Mouse (Mus musculus): ENCODE measurements at regions not wholly inside any gene's neighbourhood (a gene's known extent, or its start where the extent isn't known, plus 50 kb on each side); places are given as distances from the start of the nearest gene placed in this dataset.
A peak's percentile ranks its signal among the peaks of the same experiment; 100 is the strongest.

DNA sequence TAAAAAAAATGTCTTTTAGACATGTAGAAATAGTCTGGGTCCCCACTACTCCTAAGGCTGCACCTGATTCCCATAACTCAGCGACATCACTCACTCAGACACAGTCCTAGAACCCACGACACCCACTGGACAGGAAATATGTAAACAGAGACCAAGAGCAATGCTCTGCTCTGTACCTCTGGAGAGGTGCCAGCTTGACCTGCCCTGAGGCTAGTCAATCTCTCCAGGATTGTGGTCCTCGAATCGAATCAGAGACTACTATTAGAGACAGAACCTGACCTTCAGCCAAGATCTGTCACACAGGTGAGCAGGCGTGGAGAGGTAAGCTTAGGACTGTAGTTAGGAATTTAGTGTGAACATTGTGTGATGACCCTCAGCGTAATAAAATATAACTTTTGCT, 152.7 kb downstream of the Mycn start:
- no peak for TF ChIP-seq EP300 (IDR thresholded peaks at IDR 0.05; ENCODE audit: low read depth)
- no peak for TF ChIP-seq CTCF (IDR thresholded peaks at IDR 0.05; ENCODE audit: low read depth)
- Histone ChIP-seq H3K4me2 (ENCODE audit: low read depth, low read length) (no peak overlapping the region), H3K9me3 (ENCODE audit: low read length) (no peaks in the 10 kb centered on the region), H3K9ac (replicated peaks) (no peak overlapping the region), H3K36me3 (replicated peaks; ENCODE audit: insufficient read depth, low read length) (no peaks in the 10 kb centered on the region), H3K27me3 (ENCODE audit: insufficient read depth, low read length) (no peaks in the 10 kb centered on the region), H3K4me3 (ENCODE audit: low read depth, low read length) (no peak overlapping the region), H3K27ac (ENCODE audit: low read depth) (no peak overlapping the region), H3K4me1 (ENCODE audit: insufficient read depth) (peaks cover 6% of the 10 kb centered on the region; the same call in 1 of the 2 replicates)
- WGBS (ENCODE audit: insufficient replicate concordance) = 66% methylated on average over 6 of the region's 6 CpGs
- ATAC-seq (no peak), DNase-seq (no peak)

GRCm38 (mm10) chr12:12788263-12788852, 153.4 kb downstream of the Mycn start:
- H3K9ac ChIP-seq (replicated peaks) = no peak overlapping the region; the same call in 1 of the 2 replicates
- 49% methylated on average over 13 of the region's 13 CpGs for WGBS (ENCODE audit: insufficient replicate concordance)
- no peaks in the 10 kb centered on the region for H3K36me3 ChIP-seq (replicated peaks; ENCODE audit: insufficient read depth, low read length)
- no peaks in the 10 kb centered on the region for H3K27me3 ChIP-seq (ENCODE audit: insufficient read depth, low read length)
- H3K27ac ChIP-seq (ENCODE audit: low read depth) = no peak overlapping the region
- TF ChIP-seq EP300 (IDR thresholded peaks at IDR 0.05; ENCODE audit: low read depth) (no peak), CTCF (IDR thresholded peaks at IDR 0.05; ENCODE audit: low read depth) (no peak)
- peak overlapping the region; percentile 66 for H3K4me2 ChIP-seq (ENCODE audit: low read depth, low read length)
- H3K4me1 ChIP-seq (ENCODE audit: insufficient read depth) = peaks cover 6% of the 10 kb centered on the region; the same call in 1 of the 2 replicates
- 0 out of 2 replicates have a peak overlapping the region, but pooled peaks have one; percentile 34 for H3K4me3 ChIP-seq (ENCODE audit: low read depth, low read length)
- DNase-seq (no peak), ATAC-seq (no peak)
- no peaks in the 10 kb centered on the region for H3K9me3 ChIP-seq (ENCODE audit: low read length)

GRCm38 (mm10) chr12:12787608-12788262, 154.0 kb downstream of the Mycn start:
- ATAC-seq (no peak), DNase-seq (no peak)
- Histone ChIP-seq H3K4me1 (ENCODE audit: insufficient read depth) (peaks cover 6% of the 10 kb centered on the region; the same call in 1 of the 2 replicates), H3K4me2 (ENCODE audit: low read depth, low read length) (peak overlapping the region; percentile 66), H3K27ac (ENCODE audit: low read depth) (0 out of 2 replicates have a peak overlapping the region, but pooled peaks have one; percentile 29), H3K4me3 (ENCODE audit: low read depth, low read length) (peak overlapping the region; percentile 34), H3K27me3 (ENCODE audit: insufficient read depth, low read length) (no peaks in the 10 kb centered on the region), H3K9ac (replicated peaks) (no peak overlapping the region; the same call in 1 of the 2 replicates), H3K36me3 (replicated peaks; ENCODE audit: insufficient read depth, low read length) (no peaks in the 10 kb centered on the region), H3K9me3 (ENCODE audit: low read length) (no peaks in the 10 kb centered on the region)
- TF ChIP-seq EP300 (IDR thresholded peaks at IDR 0.05; ENCODE audit: low read depth) (no peak), CTCF (IDR thresholded peaks at IDR 0.05; ENCODE audit: low read depth) (no peak)
- 22% methylated on average over 19 of the region's 19 CpGs for WGBS (ENCODE audit: insufficient replicate concordance)

GRCm38 (mm10) chr12:12787161-12787560, 154.6 kb downstream of the Mycn start:
- TF ChIP-seq EP300 (IDR thresholded peaks at IDR 0.05; ENCODE audit: low read depth) (no peak), CTCF (IDR thresholded peaks at IDR 0.05; ENCODE audit: low read depth) (no peak)
- ATAC-seq = no peak

DNA sequence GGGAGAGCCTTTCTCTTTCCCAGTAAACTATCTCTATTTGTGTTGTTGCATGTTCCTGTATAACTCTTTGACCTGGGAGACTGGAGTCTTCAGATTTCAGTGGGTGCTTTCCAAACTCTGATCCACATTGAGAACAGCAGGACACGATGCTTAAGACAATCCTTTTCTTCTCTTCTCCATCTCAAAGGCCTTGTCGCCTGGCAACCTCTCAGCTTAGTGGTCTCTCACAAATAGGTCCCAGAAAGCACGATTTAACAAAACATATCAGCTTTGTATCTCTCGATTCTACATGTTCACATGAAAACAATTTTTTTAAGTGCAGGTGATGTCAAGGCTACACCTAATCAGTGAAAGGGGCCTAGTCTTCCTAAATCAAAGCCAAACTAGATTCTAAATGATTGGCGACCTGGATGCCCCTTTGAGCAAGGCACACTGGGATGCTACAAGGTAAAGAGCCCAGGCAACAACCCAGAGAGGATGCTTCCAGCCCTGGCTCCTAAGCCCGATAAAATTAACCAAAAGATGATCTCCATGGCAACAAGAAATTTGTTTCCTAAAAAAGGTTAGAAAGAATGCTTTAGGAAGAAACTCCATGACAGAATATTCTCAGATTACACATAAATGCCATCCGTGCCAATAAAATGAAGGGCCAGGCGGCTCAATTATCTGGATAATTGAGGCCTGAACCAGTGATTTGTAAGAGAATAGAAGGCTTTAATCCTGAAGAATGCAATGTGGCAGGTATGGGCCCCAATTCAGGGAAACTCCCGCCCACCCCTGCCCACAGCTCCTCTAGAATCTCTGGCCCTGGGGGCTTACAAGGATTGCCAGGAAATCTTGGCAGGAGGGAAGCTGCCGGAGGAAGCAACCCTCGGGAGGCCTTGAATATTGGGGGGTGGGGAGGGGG, 157.8 kb downstream of the Mycn start:
- H3K9me3 ChIP-seq (ENCODE audit: low read length) = no peaks in the 10 kb centered on the region; the same call in 1 of the 2 replicates
- no peaks in the 10 kb centered on the region for H3K36me3 ChIP-seq (replicated peaks; ENCODE audit: insufficient read depth, low read length)
- TF ChIP-seq EP300 (IDR thresholded peaks at IDR 0.05; ENCODE audit: low read depth) = no peak
- TF ChIP-seq CTCF (IDR thresholded peaks at IDR 0.05; ENCODE audit: low read depth) = no peak
- no peak overlapping the region for H3K4me2 ChIP-seq (ENCODE audit: low read depth, low read length)
- no peak overlapping the region for H3K27ac ChIP-seq (ENCODE audit: low read depth)
- H3K4me3 ChIP-seq (ENCODE audit: low read depth, low read length) = no peak overlapping the region
- H3K9ac ChIP-seq (replicated peaks) = no peak overlapping the region
- no peak for ATAC-seq
- no peaks in the 10 kb centered on the region for H3K27me3 ChIP-seq (ENCODE audit: insufficient read depth, low read length)
- peaks cover 6% of the 10 kb centered on the region; the same call in 1 of the 2 replicates for H3K4me1 ChIP-seq (ENCODE audit: insufficient read depth)
- 65% methylated on average over 11 of the region's 11 CpGs for WGBS (ENCODE audit: insufficient replicate concordance)
- no peak for DNase-seq

More at GRCm38 (mm10) chr12:12787161-12787560, 154.6 kb downstream of the Mycn start:
- no peak for DNase-seq
- H3K4me1 ChIP-seq (ENCODE audit: insufficient read depth) = peaks cover 6% of the 10 kb centered on the region; the same call in 1 of the 2 replicates
- H3K4me3 ChIP-seq (ENCODE audit: low read depth, low read length) = no peak overlapping the region
- no peaks in the 10 kb centered on the region for H3K9me3 ChIP-seq (ENCODE audit: low read length)
- no peaks in the 10 kb centered on the region for H3K27me3 ChIP-seq (ENCODE audit: insufficient read depth, low read length)
- H3K27ac ChIP-seq (ENCODE audit: low read depth) = no peak overlapping the region
- WGBS (ENCODE audit: insufficient replicate concordance) = 53% methylated on average over 4 of the region's 4 CpGs
- no peaks in the 10 kb centered on the region for H3K36me3 ChIP-seq (replicated peaks; ENCODE audit: insufficient read depth, low read length)
- no peak overlapping the region for H3K4me2 ChIP-seq (ENCODE audit: low read depth, low read length)
- H3K9ac ChIP-seq (replicated peaks) = no peak overlapping the region

DNA sequence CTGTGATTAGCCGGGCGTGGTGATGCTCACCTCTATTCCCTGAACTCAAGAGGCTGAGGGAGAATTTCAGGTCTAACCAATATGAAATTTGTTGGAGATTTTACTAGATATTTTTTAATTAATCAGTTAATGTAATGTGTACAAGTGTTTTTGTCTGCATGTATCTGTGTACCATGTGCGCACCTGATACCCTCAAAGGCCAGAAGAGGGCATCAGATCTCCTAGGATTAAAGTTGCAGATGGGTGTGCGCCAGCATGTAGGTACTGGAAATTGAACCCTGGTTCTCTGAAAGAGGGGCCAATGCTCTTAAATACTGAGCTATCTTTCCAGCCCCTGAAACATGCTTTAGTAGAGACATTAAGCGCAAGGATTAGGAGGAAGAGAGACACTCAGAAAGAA, 160.2 kb downstream of the Mycn start:
- H3K36me3 ChIP-seq (replicated peaks; ENCODE audit: insufficient read depth, low read length) = no peaks in the 10 kb centered on the region
- ATAC-seq = no peak
- no peaks in the 10 kb centered on the region for H3K4me1 ChIP-seq (ENCODE audit: insufficient read depth)
- no peaks in the 10 kb centered on the region for H3K27me3 ChIP-seq (ENCODE audit: insufficient read depth, low read length)
- TF ChIP-seq EP300 (IDR thresholded peaks at IDR 0.05; ENCODE audit: low read depth) = no peak
- TF ChIP-seq CTCF (IDR thresholded peaks at IDR 0.05; ENCODE audit: low read depth) = peak; percentile 43
- no peak overlapping the region for H3K4me3 ChIP-seq (ENCODE audit: low read depth, low read length)
- H3K9me3 ChIP-seq (ENCODE audit: low read length) = no peaks in the 10 kb centered on the region; the same call in 1 of the 2 replicates
- 89% methylated on average over 5 of the region's 5 CpGs for WGBS (ENCODE audit: insufficient replicate concordance)
- no peak for DNase-seq
- H3K9ac ChIP-seq (replicated peaks) = no peak overlapping the region
- no peak overlapping the region for H3K27ac ChIP-seq (ENCODE audit: low read depth)
- no peak overlapping the region for H3K4me2 ChIP-seq (ENCODE audit: low read depth, low read length)

Data from liver, postnatal 0 days (tissue).